Mouse (Mus musculus) C2C12 (cell line): Measurements from ENCODE around the gene Col9a3.

Experiments used
- CTCF ChIP-seq: IDR thresholded peaks from one replicate; pipeline ENCODE4 v1.5.1; 2011; ENCODE audit not compliant: control insufficient read depth, insufficient read depth, insufficient read length
- FOSL1 ChIP-seq: IDR thresholded peaks from one replicate; pipeline ENCODE4 v1.8.0; 2011; ENCODE audit warnings: mild to moderate bottlenecking, low read length; ENCODE audit not compliant: poor library complexity, insufficient read depth, severe bottlenecking
- MAX ChIP-seq: IDR thresholded peaks from one replicate; pipeline ENCODE4 v1.6.1; 2011; ENCODE audit warnings: mild to moderate bottlenecking, control low read depth
- MYOD1 ChIP-seq: IDR thresholded peaks from one replicate; pipeline ENCODE4 v1.6.1; 2011; ENCODE audit warnings: low read depth; ENCODE audit not compliant: control insufficient read depth, insufficient read length
- USF1 ChIP-seq: IDR thresholded peaks from one replicate; pipeline ENCODE4 v1.6.1; 2011; ENCODE audit warnings: low read depth, mild to moderate bottlenecking, control low read depth, moderate library complexity

GRCm38 (mm10) chr2:180583154-180583507 is 14.5 kb upstream of the Col9a3 start:
- TF ChIP-seq CTCF: no peak
- no peak for TF ChIP-seq USF1
- TF ChIP-seq FOSL1: no peak
- TF ChIP-seq MAX: no peak
- TF ChIP-seq MYOD1: no peak
